Comparison of ENCODE assay signal across 23 mouse cellular contexts in the genomic region with DNA sequence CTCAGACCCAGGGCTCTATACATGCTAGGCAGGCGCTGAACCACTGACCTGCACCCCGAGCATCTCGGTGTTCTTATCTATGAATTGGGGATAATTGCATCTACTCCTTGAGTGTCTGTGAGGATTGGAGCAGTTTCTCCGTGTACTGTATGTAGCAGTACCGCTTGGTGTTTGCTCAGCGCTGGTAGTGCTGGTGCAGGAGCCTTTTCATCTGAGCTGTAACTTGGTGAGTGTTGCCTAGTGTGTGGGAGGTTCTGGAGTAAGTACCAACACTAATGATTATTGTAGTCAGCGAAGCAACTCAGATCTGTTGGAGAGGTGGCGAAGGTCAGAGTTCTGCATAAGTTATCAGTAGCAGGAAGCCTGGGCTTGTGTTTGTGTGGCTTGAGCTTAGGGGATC. TPM values are rescaled to one million over a fixed set of nuclear protein-coding genes. Genes with fewer than 3 reads are reported as not detected.
"Had no signal": no experiment of that assay in that cellular context is flagged by ENCODE, and none has a peak within 500 bp of the region (broad histone marks: within the 10 kb centered on the region; RNA-seq: fewer than 3 reads in every experiment).

No protein-coding gene starts in this region.

- H3K27ac ChIP-seq: neural tube, embryonic 12.5 days; neural tube, embryonic 13.5 days; neural tube, embryonic 15.5 days; stomach, embryonic 15.5 days; stomach, postnatal 0 days had no signal

- DNase-seq: retina, postnatal 1 day; right cerebral cortex, postnatal 14 days; right cerebral cortex, postnatal 25 days; right cerebral cortex, postnatal 4 days; spleen, adult 18-20 months; thymus, adult 18-20 months; thymus, adult 2 months; thymus, postnatal 14 days; thymus, postnatal 25 days; thymus, postnatal 36 days; thymus, postnatal 4 days had no signal

- H3K27me3 ChIP-seq: neural tube, embryonic 12.5 days; neural tube, embryonic 13.5 days; neural tube, embryonic 15.5 days; stomach, embryonic 15.5 days had no signal

- H3K9me3 ChIP-seq: neural tube, embryonic 12.5 days; neural tube, embryonic 13.5 days; neural tube, embryonic 15.5 days; stomach, embryonic 15.5 days had no signal

- H3K4me1 ChIP-seq: neural tube, embryonic 12.5 days; neural tube, embryonic 13.5 days; neural tube, embryonic 15.5 days; stomach, embryonic 15.5 days had no signal

- H3K4me3 ChIP-seq: neural tube, embryonic 12.5 days; neural tube, embryonic 13.5 days; neural tube, embryonic 15.5 days; stomach, embryonic 15.5 days had no signal

RNA-seq across cellular contexts. Expression of a gene that starts 12.2 kb away (rescaled TPM):
- total RNA-seq: neutrophil, adult 5-6 weeks had no signal
- polyA plus RNA-seq: neural tube, embryonic 11.5 days; small intestine, adult 2 months; stomach, embryonic 14.5 days; stomach, embryonic 15.5 days; stomach, embryonic 16.5 days; testis, adult 2 months; thymus, adult 2 months; thymus, postnatal 0 days had no signal
